Mouse (Mus musculus) heart, postnatal 0 days (tissue): Measurements from ENCODE around the gene Pofut1.

Source experiments
- CTCF ChIP-seq: IDR thresholded peaks from 2 replicates; pipeline ENCODE4 v1.5.1; 2016; ENCODE audit warnings: antibody characterized with exemption, control low read depth, low read depth
- EP300 ChIP-seq: IDR thresholded peaks from 2 replicates; pipeline ENCODE4 v1.6.1; 2016; ENCODE audit warnings: antibody characterized with exemption, low read depth

- no peak for TF ChIP-seq CTCF
- TF ChIP-seq EP300: no peak
Measured at GRCm38 (mm10) chr2:153276440-153276839, 35.1 kb downstream of the Pofut1 start.
